Mouse (Mus musculus): Measurements from ENCODE around the gene Cbx8. TPM values are rescaled to one million over a fixed set of nuclear protein-coding genes. Genes with fewer than 3 reads are reported as not detected.

Cbx8 gene
- polyA plus RNA-seq, 1 experiment from 2014 or later, result 7.7 TPM

- no peak overlapping the region for H3K27ac ChIP-seq (ENCODE audit: low read depth)
- ATAC-seq (replicated peaks; ENCODE audit: low FRiP score, low TSS enrichment, low read depth), result no peak; the same call in 1 of the 2 replicates
- H3K9me3 ChIP-seq (ENCODE audit: control insufficient read depth, low read length), result no peaks in the 10 kb centered on the region
- H3K4me2 ChIP-seq (ENCODE audit: low read length), result peak overlapping the region; percentile 66
- no peak overlapping the region for H3K9ac ChIP-seq (ENCODE audit: low read length)
- peak; percentile 71 for DNase-seq (ENCODE audit: low spot score)
- WGBS, result under 1% methylated on average over 34 of the region's 35 CpGs
- no peaks in the 10 kb centered on the region for H3K36me3 ChIP-seq (ENCODE audit: control insufficient read depth, insufficient read depth, low read length)
- H3K27me3 ChIP-seq (replicated peaks; ENCODE audit: control insufficient read depth, insufficient read depth, low read length), result peaks cover 88% of the 10 kb centered on the region
- peaks cover 36% of the 10 kb centered on the region for H3K4me1 ChIP-seq (replicated peaks; ENCODE audit: control insufficient read depth, insufficient read depth, low read length)
- H3K4me3 ChIP-seq (ENCODE audit: low read depth, low read length), result peak overlapping the region; percentile 28
These were observed 13.1 kb upstream of the Cbx8 start for GRCm38 (mm10) chr11:119053738-119054350.

DNA sequence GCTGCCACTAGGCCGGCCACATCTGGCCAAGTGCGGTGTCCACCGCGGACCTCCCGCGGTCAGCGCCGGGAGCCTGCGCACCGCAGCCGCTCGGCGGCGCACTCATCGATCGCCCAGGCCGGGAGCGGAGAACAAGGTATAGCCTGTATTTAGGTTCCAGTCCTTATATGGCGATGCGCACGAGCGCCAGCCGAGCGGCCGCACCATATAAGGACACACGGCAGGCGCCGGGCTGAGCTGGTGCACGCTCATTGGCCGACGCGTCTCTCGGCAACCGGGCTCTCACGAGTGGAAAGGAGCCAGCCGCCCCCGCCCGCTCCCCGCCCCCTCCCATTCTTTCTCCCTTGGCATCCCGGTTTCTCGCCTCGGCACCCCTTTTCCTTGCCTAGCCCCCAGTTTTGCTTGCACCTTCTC lies 12.5 kb upstream of the Cbx8 start:
- peaks cover 30% of the 10 kb centered on the region for H3K4me1 ChIP-seq (replicated peaks; ENCODE audit: control insufficient read depth, insufficient read depth, low read length)
- ATAC-seq (replicated peaks; ENCODE audit: low FRiP score, low TSS enrichment, low read depth) (peak; percentile 91), DNase-seq (ENCODE audit: low spot score) (no peak)
- peak overlapping the region; percentile 28 for H3K4me3 ChIP-seq (ENCODE audit: low read depth, low read length)
- peak overlapping the region; percentile 65 for H3K27ac ChIP-seq (ENCODE audit: low read depth)
- H3K27me3 ChIP-seq (replicated peaks; ENCODE audit: control insufficient read depth, insufficient read depth, low read length), result peaks cover 88% of the 10 kb centered on the region
- WGBS, result under 1% methylated on average over 42 of the region's 42 CpGs
- H3K36me3 ChIP-seq (ENCODE audit: control insufficient read depth, insufficient read depth, low read length), result no peaks in the 10 kb centered on the region
- peak overlapping the region; percentile 39 for H3K9ac ChIP-seq (ENCODE audit: low read length)
- no peaks in the 10 kb centered on the region for H3K9me3 ChIP-seq (ENCODE audit: control insufficient read depth, low read length)
- H3K4me2 ChIP-seq (ENCODE audit: low read length), result peak overlapping the region; percentile 66

GRCm38 (mm10) chr11:119052661-119053256 lies 12.0 kb upstream of the Cbx8 start:
- peaks cover 28% of the 10 kb centered on the region for H3K4me1 ChIP-seq (replicated peaks; ENCODE audit: control insufficient read depth, insufficient read depth, low read length)

DNA sequence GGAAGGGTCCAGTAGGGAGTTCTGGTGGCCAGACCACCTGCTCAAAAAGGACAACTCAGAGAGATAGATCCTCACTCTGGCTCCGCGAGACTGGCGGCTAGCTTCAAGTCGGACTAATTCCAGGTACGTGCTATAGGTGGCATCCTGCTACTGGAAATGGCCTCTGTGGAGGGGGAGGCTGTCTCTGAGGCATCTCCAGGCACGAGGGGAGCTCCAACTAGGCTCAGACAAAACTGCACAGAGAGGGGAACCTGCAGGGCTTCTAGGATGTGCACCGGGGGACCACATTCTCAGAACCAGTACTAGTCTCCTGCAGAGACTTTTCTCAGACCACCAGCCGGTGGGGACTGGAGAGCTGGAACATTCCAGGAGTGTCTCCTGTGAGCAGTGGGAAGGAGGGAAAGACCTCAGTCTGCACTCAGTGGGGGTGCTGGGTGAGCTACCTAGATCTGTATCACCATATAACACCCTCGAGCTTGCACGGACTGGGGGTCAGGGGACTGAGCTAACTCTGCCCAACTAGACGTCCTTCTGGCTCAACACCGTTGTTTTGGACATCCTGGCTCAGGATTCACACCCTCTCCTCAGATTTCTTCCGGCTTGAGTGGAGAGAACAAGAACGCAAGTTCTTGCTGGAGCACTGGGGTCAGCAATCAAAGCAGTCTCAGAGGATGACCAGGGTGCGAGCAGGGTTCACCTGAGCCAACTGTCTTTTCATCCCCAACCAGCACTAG lies 11.3 kb upstream of the Cbx8 start:
- H3K9ac ChIP-seq (ENCODE audit: low read length), result no peak overlapping the region
- peak; percentile 71 for DNase-seq (ENCODE audit: low spot score)
- 5% methylated on average over 15 of the region's 15 CpGs for WGBS
- no peaks in the 10 kb centered on the region for H3K9me3 ChIP-seq (ENCODE audit: control insufficient read depth, low read length)
- H3K4me3 ChIP-seq (ENCODE audit: low read depth, low read length), result no peak overlapping the region
- H3K36me3 ChIP-seq (ENCODE audit: control insufficient read depth, insufficient read depth, low read length), result no peaks in the 10 kb centered on the region
- H3K4me2 ChIP-seq (ENCODE audit: low read length), result no peak overlapping the region; the same call in 1 of the 2 replicates
- peaks cover 24% of the 10 kb centered on the region; the same call in 1 of the 2 replicates for H3K4me1 ChIP-seq (replicated peaks; ENCODE audit: control insufficient read depth, insufficient read depth, low read length)
- no peak overlapping the region for H3K27ac ChIP-seq (ENCODE audit: low read depth)
- peaks cover 88% of the 10 kb centered on the region for H3K27me3 ChIP-seq (replicated peaks; ENCODE audit: control insufficient read depth, insufficient read depth, low read length)
- ATAC-seq (replicated peaks; ENCODE audit: low FRiP score, low TSS enrichment, low read depth), result no peak

More at GRCm38 (mm10) chr11:119052661-119053256, 12.0 kb upstream of the Cbx8 start:
- peak overlapping the region; percentile 39 for H3K9ac ChIP-seq (ENCODE audit: low read length)
- H3K27ac ChIP-seq (ENCODE audit: low read depth), result peak overlapping the region; percentile 65
- DNase-seq (ENCODE audit: low spot score) (peak; percentile 85), ATAC-seq (replicated peaks; ENCODE audit: low FRiP score, low TSS enrichment, low read depth) (peak; percentile 36)
- H3K4me3 ChIP-seq (ENCODE audit: low read depth, low read length), result peak overlapping the region; percentile 28
- H3K36me3 ChIP-seq (ENCODE audit: control insufficient read depth, insufficient read depth, low read length), result no peaks in the 10 kb centered on the region
- H3K4me2 ChIP-seq (ENCODE audit: low read length), result peak overlapping the region; percentile 66
- WGBS, result 3% methylated on average over 13 of the region's 13 CpGs
- H3K9me3 ChIP-seq (ENCODE audit: control insufficient read depth, low read length), result no peaks in the 10 kb centered on the region
- peaks cover 88% of the 10 kb centered on the region for H3K27me3 ChIP-seq (replicated peaks; ENCODE audit: control insufficient read depth, insufficient read depth, low read length)

DNA sequence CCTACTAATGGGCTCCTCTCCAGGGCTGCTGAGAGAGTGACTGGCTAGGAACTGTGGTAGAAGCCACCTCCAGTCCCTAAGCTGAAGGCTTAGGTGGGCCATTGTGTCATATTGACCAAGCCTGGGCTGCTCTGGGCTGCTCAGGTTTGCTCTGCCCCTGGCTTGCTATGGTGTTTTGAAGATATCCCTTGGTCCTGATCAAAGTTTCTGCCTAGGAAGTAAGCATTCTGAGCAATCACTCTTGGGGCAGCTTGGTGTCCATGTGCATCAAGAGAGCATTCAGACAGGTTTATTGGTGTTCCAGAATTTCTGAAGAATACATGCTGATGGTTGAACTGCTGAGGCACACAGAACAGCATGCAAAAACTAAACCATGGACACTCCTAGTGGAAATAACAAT lies 10.7 kb upstream of the Cbx8 start:
- Histone ChIP-seq H3K27ac (ENCODE audit: low read depth) (no peak overlapping the region), H3K27me3 (replicated peaks; ENCODE audit: control insufficient read depth, insufficient read depth, low read length) (peaks cover 94% of the 10 kb centered on the region), H3K4me3 (ENCODE audit: low read depth, low read length) (no peak overlapping the region), H3K9me3 (ENCODE audit: control insufficient read depth, low read length) (no peaks in the 10 kb centered on the region), H3K9ac (ENCODE audit: low read length) (no peak overlapping the region), H3K4me2 (ENCODE audit: low read length) (no peak overlapping the region), H3K36me3 (ENCODE audit: control insufficient read depth, insufficient read depth, low read length) (no peaks in the 10 kb centered on the region), H3K4me1 (replicated peaks; ENCODE audit: control insufficient read depth, insufficient read depth, low read length) (peaks cover 31% of the 10 kb centered on the region; the same call in 1 of the 2 replicates)
- DNase-seq (ENCODE audit: low spot score) (no peak), ATAC-seq (replicated peaks; ENCODE audit: low FRiP score, low TSS enrichment, low read depth) (no peak)

- DNase-seq (ENCODE audit: low spot score) (no peak), ATAC-seq (replicated peaks; ENCODE audit: low FRiP score, low TSS enrichment, low read depth) (no peak)
- Histone ChIP-seq H3K9me3 (ENCODE audit: control insufficient read depth, low read length) (no peaks in the 10 kb centered on the region), H3K9ac (ENCODE audit: low read length) (no peak overlapping the region), H3K4me2 (ENCODE audit: low read length) (no peak overlapping the region), H3K4me3 (ENCODE audit: low read depth, low read length) (no peak overlapping the region), H3K4me1 (replicated peaks; ENCODE audit: control insufficient read depth, insufficient read depth, low read length) (peaks cover 33% of the 10 kb centered on the region; the same call in 1 of the 2 replicates), H3K27me3 (replicated peaks; ENCODE audit: control insufficient read depth, insufficient read depth, low read length) (peaks cover 96% of the 10 kb centered on the region), H3K27ac (ENCODE audit: low read depth) (no peak overlapping the region), H3K36me3 (ENCODE audit: control insufficient read depth, insufficient read depth, low read length) (no peaks in the 10 kb centered on the region)
- 0% methylated on average over 2 of the region's 2 CpGs for WGBS
These were observed 9.6 kb upstream of the Cbx8 start for GRCm38 (mm10) chr11:119050361-119050760.

- no peaks in the 10 kb centered on the region for H3K9me3 ChIP-seq (ENCODE audit: control insufficient read depth, low read length)
- no peak overlapping the region for H3K27ac ChIP-seq (ENCODE audit: low read depth)
- H3K4me3 ChIP-seq (ENCODE audit: low read depth, low read length), result no peak overlapping the region
- no peaks in the 10 kb centered on the region for H3K36me3 ChIP-seq (ENCODE audit: control insufficient read depth, insufficient read depth, low read length)
- ATAC-seq (replicated peaks; ENCODE audit: low FRiP score, low TSS enrichment, low read depth) (no peak), DNase-seq (ENCODE audit: low spot score) (no peak)
- H3K27me3 ChIP-seq (replicated peaks; ENCODE audit: control insufficient read depth, insufficient read depth, low read length), result peaks cover 100% of the 10 kb centered on the region
- H3K4me2 ChIP-seq (ENCODE audit: low read length), result no peak overlapping the region
- H3K4me1 ChIP-seq (replicated peaks; ENCODE audit: control insufficient read depth, insufficient read depth, low read length), result peaks cover 33% of the 10 kb centered on the region; the same call in 1 of the 2 replicates
- under 1% methylated on average over 13 of the region's 13 CpGs for WGBS
- H3K9ac ChIP-seq (ENCODE audit: low read length), result no peak overlapping the region
These were observed 7.4 kb upstream of the Cbx8 start for GRCm38 (mm10) chr11:119048133-119048510.

GRCm38 (mm10) chr11:119047261-119048132 lies 6.7 kb upstream of the Cbx8 start:
- ATAC-seq (replicated peaks; ENCODE audit: low FRiP score, low TSS enrichment, low read depth) (no peak; the same call in 1 of the 2 replicates), DNase-seq (ENCODE audit: low spot score) (peak; percentile 73)
- under 1% methylated on average over 41 of the region's 43 CpGs for WGBS
- no peak overlapping the region for H3K27ac ChIP-seq (ENCODE audit: low read depth)
- H3K36me3 ChIP-seq (ENCODE audit: control insufficient read depth, insufficient read depth, low read length), result no peaks in the 10 kb centered on the region
- H3K4me1 ChIP-seq (replicated peaks; ENCODE audit: control insufficient read depth, insufficient read depth, low read length), result peaks cover 33% of the 10 kb centered on the region; the same call in 1 of the 2 replicates
- no peaks in the 10 kb centered on the region for H3K9me3 ChIP-seq (ENCODE audit: control insufficient read depth, low read length)
- H3K9ac ChIP-seq (ENCODE audit: low read length), result no peak overlapping the region
- H3K4me3 ChIP-seq (ENCODE audit: low read depth, low read length), result peak overlapping the region; percentile 25; the same call in 1 of the 2 replicates
- H3K4me2 ChIP-seq (ENCODE audit: low read length), result peak overlapping the region; percentile 53
- H3K27me3 ChIP-seq (replicated peaks; ENCODE audit: control insufficient read depth, insufficient read depth, low read length), result peaks cover 100% of the 10 kb centered on the region

Data from intestine, embryonic 14.5 days (tissue).